ENCODE assay signal across 19 mouse cellular contexts in the genomic region with DNA sequence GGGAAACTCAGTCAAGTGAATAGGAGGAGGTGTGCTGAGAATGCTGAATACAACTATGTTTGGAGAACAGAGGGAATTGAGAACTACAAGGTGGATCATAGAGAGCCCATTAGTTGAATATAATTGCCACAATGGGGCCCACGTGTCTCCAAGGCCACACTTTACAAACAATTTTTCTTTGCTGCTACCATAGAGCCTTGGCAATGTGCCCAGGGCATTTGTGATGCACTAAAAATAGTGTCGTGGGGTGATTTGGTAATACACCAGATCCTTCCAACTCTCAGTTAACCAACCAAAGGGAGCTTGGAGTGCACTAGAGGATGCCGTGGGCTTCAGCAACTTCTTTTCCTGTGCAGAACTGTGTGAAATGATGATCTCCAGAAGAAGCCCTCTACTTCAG. TPM values are rescaled to one million over a fixed set of nuclear protein-coding genes. Genes with fewer than 3 reads are reported as not detected.
DNase-seq lines count a peak whose midpoint lies in the region; ATAC-seq and TF ChIP-seq lines count a peak whose summit lies in the region.
"Had no signal": no experiment of that assay in that cellular context is flagged by ENCODE, and none has a peak within 500 bp of the region (broad histone marks: within the 10 kb centered on the region; RNA-seq: fewer than 3 reads in every experiment).

A gene (plus strand): TSS at position 214 of the 400 bp plus-strand sequence.

- H3K27ac ChIP-seq in heart, adult 2 months: no peak within 1 kb of the TSS
- H3K27ac ChIP-seq in heart, embryonic 12.5 days (ENCODE audit: poor library complexity, severe bottlenecking): no peak within 1 kb of the TSS
- H3K27ac ChIP-seq: forebrain, embryonic 12.5 days; hindbrain, embryonic 10.5 days; kidney, postnatal 0 days; neural tube, embryonic 13.5 days had no signal

- peaks cover 6% of the 10 kb centered on the region; the same call in 1 of the 2 replicates for H3K9me3 ChIP-seq in heart, embryonic 12.5 days (replicated peaks)
- H3K9me3 ChIP-seq: forebrain, embryonic 12.5 days; neural tube, embryonic 13.5 days had no signal

- intact Hi-C loops in heart, adult 2 months (cut with DNase I): no loop called here

- no peak within 1 kb of the TSS for H3K9ac ChIP-seq in heart, adult 2 months (ENCODE audit: low read depth, low read length)
- no peak within 1 kb of the TSS for H3K9ac ChIP-seq in heart, embryonic 12.5 days
- H3K9ac ChIP-seq: forebrain, embryonic 12.5 days; neural tube, embryonic 13.5 days had no signal

- TF ChIP-seq POLR2A in heart, adult 2 months (IDR thresholded peaks at IDR 0.05; ENCODE audit: insufficient read depth, low read depth, low read length): no peak

- TF ChIP-seq CTCF in heart, adult 2 months (IDR thresholded peaks at IDR 0.05): no peak

- H3K4me1 ChIP-seq in heart, adult 2 months (ENCODE audit: control insufficient read depth, insufficient read depth, low read length): no peaks in the 10 kb centered on the region
- 0 out of 2 replicates have a peak, but pooled peaks cover 3% of the 10 kb centered on the region for H3K4me1 ChIP-seq in heart, embryonic 12.5 days (replicated peaks)
- H3K4me1 ChIP-seq: forebrain, embryonic 12.5 days; hindbrain, embryonic 10.5 days; megakaryocyte, embryonic 14.5 days; neural tube, embryonic 13.5 days had no signal

- H3K4me2 ChIP-seq in heart, embryonic 12.5 days: no peak within 1 kb of the TSS
- H3K4me2 ChIP-seq: forebrain, embryonic 12.5 days; neural tube, embryonic 13.5 days had no signal

- H3K36me3 ChIP-seq in heart, adult 2 months (ENCODE audit: control insufficient read depth, insufficient read depth, low read length): no peaks in the 10 kb centered on the region
- no peaks in the 10 kb centered on the region for H3K36me3 ChIP-seq in heart, embryonic 12.5 days
- H3K36me3 ChIP-seq: forebrain, embryonic 12.5 days; hindbrain, embryonic 10.5 days; neural tube, embryonic 13.5 days had no signal

- H3K4me3 ChIP-seq in heart, adult 2 months: no peak within 1 kb of the TSS
- H3K4me3 ChIP-seq in heart, embryonic 12.5 days: no peak within 1 kb of the TSS
- H3K4me3 ChIP-seq: forebrain, embryonic 12.5 days; hindbrain, embryonic 10.5 days; megakaryocyte, embryonic 14.5 days; neural tube, embryonic 13.5 days had no signal

- 20% methylated on average over 3 of the region's 3 CpGs for WGBS in heart, adult 2 months
- WGBS in heart, embryonic 12.5 days: 53% methylated on average over 3 of the region's 3 CpGs

- H3K79me2 ChIP-seq in heart, adult 2 months (replicated peaks; ENCODE audit: control insufficient read depth, insufficient read depth, low read length): no peaks in the 10 kb centered on the region

- no peak for TF ChIP-seq EP300 in heart, adult 2 months (IDR thresholded peaks at IDR 0.05; ENCODE audit: insufficient read depth, low read depth, low read length)

- no peaks in the 10 kb centered on the region for H3K27me3 ChIP-seq in heart, adult 2 months (ENCODE audit: control insufficient read depth, insufficient read depth, low read length)
- no peaks in the 10 kb centered on the region for H3K27me3 ChIP-seq in heart, embryonic 12.5 days (replicated peaks)
- H3K27me3 ChIP-seq: forebrain, embryonic 12.5 days; megakaryocyte, embryonic 14.5 days; neural tube, embryonic 13.5 days had no signal

- DNase-seq in heart, adult 2 months: peak; percentile 29 to 44
- peak; percentile 40 for DNase-seq in testis, postnatal 10 days (ENCODE audit: low spot score)
- no peak for DNase-seq in testis, postnatal 14 days (ENCODE audit: low spot score)
- peak; percentile 20 for DNase-seq in adrenal gland, postnatal 25 days
- no peak for DNase-seq in thymus, postnatal 4 days
- no peak for DNase-seq in right cerebral cortex, adult 18-20 months
- DNase-seq: cerebellum, adult 11-12 months; gastrocnemius, postnatal 10 days; kidney, adult 11 months; left cerebral cortex, postnatal 4 days; liver; midbrain, embryonic 14.5 days had no signal

- no peak for ATAC-seq in heart, embryonic 12.5 days (ENCODE audit: insufficient number of reproducible peaks, low FRiP score)

RNA-seq across cellular contexts. Expression of the gene that starts here (rescaled TPM):
- total RNA-seq in heart, adult 2 months (2021): not detected
- polyA plus RNA-seq in heart, adult 2 months (2012; rRNA removed): 0.06 TPM in 1 of 2 replicates, not detected in the other
- polyA plus RNA-seq in heart, embryonic 12.5 days (2016; fragmentation: Nextera tagmentation; extraction: Ambion mirVana): not detected in 2 replicates
- 0.09 TPM in 1 of 2 replicates, not detected in the other for total RNA-seq in adrenal gland, postnatal 25 days (2021)
- polyA plus RNA-seq: testis, adult 2 months had no signal

Comparison
In these comparisons a context has a peak if more than half of its experiments do, and no peak if none do; other contexts are left out.
1. Peak in DNase-seq in heart, adult 2 months; RNA of the gene not detected or under 1 TPM.
2. Peak in DNase-seq in adrenal gland, postnatal 25 days; RNA of the gene not detected or under 1 TPM.